Mouse (Mus musculus): ENCODE measurements at regions not wholly inside any gene's neighbourhood (a gene's known extent, or its start where the extent isn't known, plus 50 kb on each side); places are given as distances from the start of the nearest gene placed in this dataset.

DNA sequence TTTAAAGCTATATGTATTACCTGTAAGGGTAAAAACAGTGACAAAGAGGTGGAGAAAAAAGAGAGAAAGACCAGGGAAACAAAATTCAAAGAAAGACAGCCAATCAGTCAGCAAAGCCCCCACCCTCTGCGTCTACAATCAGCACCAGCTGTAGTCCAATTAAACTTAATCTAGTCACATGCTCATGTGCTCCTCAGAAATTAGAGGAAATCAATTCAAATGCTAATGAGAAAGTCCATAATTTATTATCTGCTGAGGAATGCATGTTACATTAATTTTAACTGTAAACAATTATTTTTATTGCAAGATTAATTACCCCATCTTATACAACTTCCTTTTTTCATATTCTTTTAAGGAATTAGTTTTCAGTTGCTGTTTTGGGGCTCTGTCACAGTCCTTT is 216.4 kb upstream of the Hnrnpa3 start:
- H3K9me3 ChIP-seq (ENCODE audit: control insufficient read depth, low read length): no peaks in the 10 kb centered on the region
- no peak overlapping the region for H3K9ac ChIP-seq (replicated peaks; ENCODE audit: low read depth, low read length)
- peaks cover 4% of the 10 kb centered on the region for H3K4me1 ChIP-seq (replicated peaks; ENCODE audit: control insufficient read depth, insufficient read depth, low read length)
- no peaks in the 10 kb centered on the region for H3K27me3 ChIP-seq (replicated peaks; ENCODE audit: control insufficient read depth, insufficient read depth, low read length)
- no peak overlapping the region for H3K4me2 ChIP-seq (ENCODE audit: low read length)
- no peaks in the 10 kb centered on the region for H3K36me3 ChIP-seq (ENCODE audit: control insufficient read depth, insufficient read depth)
- no peak overlapping the region for H3K27ac ChIP-seq (ENCODE audit: low read length)
- no peak overlapping the region for H3K4me3 ChIP-seq (replicated peaks; ENCODE audit: low read length)
- ATAC-seq: peak; percentile 86
- WGBS: 17% methylated on average over 1 of the region's 1 CpGs

GRCm38 (mm10) chr2:75445189-75445588 is 213.9 kb upstream of the Hnrnpa3 start:
- Histone ChIP-seq H3K4me1 (replicated peaks; ENCODE audit: control insufficient read depth, insufficient read depth, low read length) (peaks cover 4% of the 10 kb centered on the region), H3K27ac (ENCODE audit: low read length) (no peak overlapping the region), H3K4me3 (replicated peaks; ENCODE audit: low read length) (no peak overlapping the region), H3K9ac (replicated peaks; ENCODE audit: low read depth, low read length) (no peak overlapping the region), H3K36me3 (ENCODE audit: control insufficient read depth, insufficient read depth) (no peaks in the 10 kb centered on the region), H3K4me2 (ENCODE audit: low read length) (no peak overlapping the region), H3K27me3 (replicated peaks; ENCODE audit: control insufficient read depth, insufficient read depth, low read length) (no peaks in the 10 kb centered on the region), H3K9me3 (ENCODE audit: control insufficient read depth, low read length) (no peaks in the 10 kb centered on the region)
- ATAC-seq: no peak

DNA sequence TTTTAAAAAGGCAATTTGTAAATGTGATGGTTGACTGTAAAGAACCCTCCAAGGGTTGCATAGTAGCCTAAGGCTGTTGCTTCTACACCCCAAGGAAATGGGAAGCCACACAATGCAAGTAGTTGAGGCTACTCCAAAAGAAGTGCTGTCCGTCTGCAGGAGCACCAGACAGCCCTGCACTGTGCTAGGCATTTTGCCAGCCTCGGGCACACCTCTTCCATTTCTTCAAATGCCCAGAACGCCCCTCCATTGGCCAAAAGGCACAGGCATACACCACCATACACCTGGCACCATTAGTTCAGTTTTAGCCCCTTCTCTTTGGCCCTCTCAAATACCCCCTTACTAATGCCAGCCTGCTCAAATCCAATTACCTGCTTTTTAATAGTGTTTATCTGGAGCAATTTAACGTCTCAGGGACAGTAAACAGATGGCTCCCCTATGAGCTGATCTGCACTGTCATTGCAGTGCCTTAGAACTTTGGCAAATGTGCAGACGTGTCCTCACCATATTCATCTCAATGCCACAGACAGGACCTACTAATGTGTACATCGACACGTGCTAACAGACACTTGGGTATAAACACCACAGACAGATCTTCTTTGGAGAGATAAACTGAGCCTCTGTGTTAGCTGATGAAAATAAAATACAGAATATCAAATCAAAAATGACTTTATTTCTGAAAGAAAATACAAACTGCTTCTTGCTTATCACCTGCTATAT is 211.9 kb upstream of the Hnrnpa3 start:
- WGBS: 57% methylated on average over 7 of the region's 7 CpGs
- no peak overlapping the region for H3K4me3 ChIP-seq (replicated peaks; ENCODE audit: low read length)
- H3K27me3 ChIP-seq (replicated peaks; ENCODE audit: control insufficient read depth, insufficient read depth, low read length): no peaks in the 10 kb centered on the region
- H3K4me1 ChIP-seq (replicated peaks; ENCODE audit: control insufficient read depth, insufficient read depth, low read length): peaks cover 4% of the 10 kb centered on the region
- H3K9me3 ChIP-seq (ENCODE audit: control insufficient read depth, low read length): no peaks in the 10 kb centered on the region
- no peaks in the 10 kb centered on the region for H3K36me3 ChIP-seq (ENCODE audit: control insufficient read depth, insufficient read depth)
- no peak for ATAC-seq
- no peak overlapping the region for H3K4me2 ChIP-seq (ENCODE audit: low read length)
- H3K9ac ChIP-seq (replicated peaks; ENCODE audit: low read depth, low read length): no peak overlapping the region
- no peak overlapping the region for H3K27ac ChIP-seq (ENCODE audit: low read length)

GRCm38 (mm10) chr2:75448221-75448620 is 210.8 kb upstream of the Hnrnpa3 start:
- no peak overlapping the region for H3K4me3 ChIP-seq (replicated peaks; ENCODE audit: low read length)
- ATAC-seq: no peak
- no peak overlapping the region for H3K27ac ChIP-seq (ENCODE audit: low read length)
- no peak overlapping the region for H3K4me2 ChIP-seq (ENCODE audit: low read length)
- no peaks in the 10 kb centered on the region for H3K9me3 ChIP-seq (ENCODE audit: control insufficient read depth, low read length)
- H3K36me3 ChIP-seq (ENCODE audit: control insufficient read depth, insufficient read depth): no peaks in the 10 kb centered on the region
- H3K27me3 ChIP-seq (replicated peaks; ENCODE audit: control insufficient read depth, insufficient read depth, low read length): no peaks in the 10 kb centered on the region
- no peak overlapping the region for H3K9ac ChIP-seq (replicated peaks; ENCODE audit: low read depth, low read length)
- H3K4me1 ChIP-seq (replicated peaks; ENCODE audit: control insufficient read depth, insufficient read depth, low read length): 0 out of 2 replicates have a peak, but pooled peaks cover under 1% of the 10 kb centered on the region
- 76% methylated on average over 5 of the region's 5 CpGs for WGBS

- ATAC-seq: no peak
- no peaks in the 10 kb centered on the region for H3K9me3 ChIP-seq (ENCODE audit: control insufficient read depth, low read length)
- 63% methylated on average over 8 of the region's 8 CpGs for WGBS
Measured at GRCm38 (mm10) chr2:75451846-75452267, 207.2 kb upstream of the Hnrnpa3 start.

DNA sequence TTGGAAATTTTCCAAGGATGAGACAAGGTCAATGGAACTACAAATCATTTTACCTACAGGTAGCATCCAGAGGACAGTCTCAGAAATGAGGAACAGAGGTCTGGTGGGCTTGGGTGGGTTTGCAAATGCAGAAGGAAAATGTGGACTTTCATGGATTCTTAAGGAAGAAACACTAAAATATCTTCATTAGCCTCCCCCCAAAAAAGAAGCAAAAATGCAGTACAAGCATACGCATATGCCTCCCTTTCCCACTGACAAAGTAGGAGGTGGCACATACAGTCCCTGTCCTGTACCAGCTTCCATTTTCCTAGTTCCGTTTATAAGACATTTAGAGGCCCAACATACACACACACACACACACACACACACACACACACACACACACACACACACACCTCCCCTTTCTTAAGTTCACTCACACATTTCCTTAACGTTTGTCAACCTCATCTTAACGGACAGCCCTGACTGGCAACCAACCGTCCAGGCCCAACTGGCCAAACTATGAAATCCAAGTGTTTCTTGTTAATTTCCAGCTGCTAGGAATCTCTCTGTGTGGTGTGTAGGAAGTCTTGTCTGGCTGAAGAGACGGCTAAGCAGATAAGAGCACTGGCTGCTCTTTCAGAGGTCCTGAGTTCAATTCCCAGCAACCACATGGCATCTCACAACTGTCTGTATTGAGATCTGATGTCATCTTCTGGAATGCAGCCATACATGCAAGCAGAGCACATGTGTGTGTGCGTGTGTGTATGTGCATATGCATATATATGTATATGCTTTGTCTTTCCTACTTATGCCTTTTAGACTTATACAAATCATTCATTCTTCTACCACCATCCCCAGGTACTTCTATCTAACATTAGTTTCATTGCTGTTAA is 206.6 kb upstream of the Hnrnpa3 start:
- Histone ChIP-seq H3K4me2 (ENCODE audit: low read length) (no peak overlapping the region), H3K27ac (ENCODE audit: low read length) (no peak overlapping the region), H3K9ac (replicated peaks; ENCODE audit: low read depth, low read length) (no peak overlapping the region), H3K36me3 (ENCODE audit: control insufficient read depth, insufficient read depth) (no peaks in the 10 kb centered on the region), H3K9me3 (ENCODE audit: control insufficient read depth, low read length) (no peaks in the 10 kb centered on the region), H3K4me1 (replicated peaks; ENCODE audit: control insufficient read depth, insufficient read depth, low read length) (no peaks in the 10 kb centered on the region), H3K27me3 (replicated peaks; ENCODE audit: control insufficient read depth, insufficient read depth, low read length) (no peaks in the 10 kb centered on the region), H3K4me3 (replicated peaks; ENCODE audit: low read length) (no peak overlapping the region)
- 90% methylated on average over 7 of the region's 7 CpGs for WGBS
- ATAC-seq: no peak

More at GRCm38 (mm10) chr2:75451846-75452267, 207.2 kb upstream of the Hnrnpa3 start:
- H3K27me3 ChIP-seq (replicated peaks; ENCODE audit: control insufficient read depth, insufficient read depth, low read length): no peaks in the 10 kb centered on the region
- no peak overlapping the region for H3K27ac ChIP-seq (ENCODE audit: low read length)
- no peaks in the 10 kb centered on the region for H3K36me3 ChIP-seq (ENCODE audit: control insufficient read depth, insufficient read depth)
- H3K4me3 ChIP-seq (replicated peaks; ENCODE audit: low read length): no peak overlapping the region
- H3K4me2 ChIP-seq (ENCODE audit: low read length): no peak overlapping the region
- no peak overlapping the region for H3K9ac ChIP-seq (replicated peaks; ENCODE audit: low read depth, low read length)
- H3K4me1 ChIP-seq (replicated peaks; ENCODE audit: control insufficient read depth, insufficient read depth, low read length): no peaks in the 10 kb centered on the region

- Histone ChIP-seq H3K36me3 (ENCODE audit: control insufficient read depth, insufficient read depth) (no peaks in the 10 kb centered on the region), H3K4me3 (replicated peaks; ENCODE audit: low read length) (no peak overlapping the region), H3K4me2 (ENCODE audit: low read length) (no peak overlapping the region), H3K9ac (replicated peaks; ENCODE audit: low read depth, low read length) (no peak overlapping the region), H3K4me1 (replicated peaks; ENCODE audit: control insufficient read depth, insufficient read depth, low read length) (no peaks in the 10 kb centered on the region), H3K27me3 (replicated peaks; ENCODE audit: control insufficient read depth, insufficient read depth, low read length) (no peaks in the 10 kb centered on the region), H3K9me3 (ENCODE audit: control insufficient read depth, low read length) (no peaks in the 10 kb centered on the region), H3K27ac (ENCODE audit: low read length) (no peak overlapping the region)
- 96% methylated on average over 9 of the region's 9 CpGs for WGBS
- ATAC-seq: no peak
Measured at GRCm38 (mm10) chr2:75455481-75455880, 203.6 kb upstream of the Hnrnpa3 start.

DNA sequence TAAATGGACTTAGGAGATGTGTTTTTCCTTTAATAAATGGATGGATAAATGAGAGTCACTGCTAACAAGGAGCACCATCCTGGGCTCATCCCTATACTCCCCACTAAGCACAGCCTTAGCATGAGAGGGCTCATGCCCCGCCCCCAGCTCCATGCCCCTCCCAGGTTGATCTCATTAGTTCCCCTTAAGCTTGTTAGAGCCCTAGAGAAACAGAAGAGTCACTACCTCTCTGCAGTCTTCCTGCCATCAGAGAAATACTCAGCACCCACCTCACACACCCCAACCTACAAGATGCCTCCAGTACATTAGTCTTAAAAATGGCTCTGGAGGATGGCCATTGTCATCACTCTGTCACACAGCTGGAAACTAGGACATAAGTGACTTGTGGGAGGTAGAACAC is 202.8 kb upstream of the Hnrnpa3 start:
- H3K4me1 ChIP-seq (replicated peaks; ENCODE audit: control insufficient read depth, insufficient read depth, low read length): no peaks in the 10 kb centered on the region
- H3K4me2 ChIP-seq (ENCODE audit: low read length): no peak overlapping the region
- WGBS: 63% methylated on average over 1 of the region's 1 CpGs
- H3K9ac ChIP-seq (replicated peaks; ENCODE audit: low read depth, low read length): no peak overlapping the region
- no peaks in the 10 kb centered on the region for H3K9me3 ChIP-seq (ENCODE audit: control insufficient read depth, low read length)
- H3K36me3 ChIP-seq (ENCODE audit: control insufficient read depth, insufficient read depth): no peaks in the 10 kb centered on the region
- no peaks in the 10 kb centered on the region for H3K27me3 ChIP-seq (replicated peaks; ENCODE audit: control insufficient read depth, insufficient read depth, low read length)
- no peak for ATAC-seq
- no peak overlapping the region for H3K4me3 ChIP-seq (replicated peaks; ENCODE audit: low read length)
- no peak overlapping the region for H3K27ac ChIP-seq (ENCODE audit: low read length)

GRCm38 (mm10) chr2:75457423-75457822 is 201.6 kb upstream of the Hnrnpa3 start:
- Histone ChIP-seq H3K4me3 (replicated peaks; ENCODE audit: low read length) (no peak overlapping the region), H3K4me2 (ENCODE audit: low read length) (no peak overlapping the region), H3K9me3 (ENCODE audit: control insufficient read depth, low read length) (no peaks in the 10 kb centered on the region), H3K27ac (ENCODE audit: low read length) (no peak overlapping the region), H3K9ac (replicated peaks; ENCODE audit: low read depth, low read length) (no peak overlapping the region), H3K36me3 (ENCODE audit: control insufficient read depth, insufficient read depth) (no peaks in the 10 kb centered on the region), H3K4me1 (replicated peaks; ENCODE audit: control insufficient read depth, insufficient read depth, low read length) (no peaks in the 10 kb centered on the region), H3K27me3 (replicated peaks; ENCODE audit: control insufficient read depth, insufficient read depth, low read length) (no peaks in the 10 kb centered on the region)
- 93% methylated on average over 3 of the region's 3 CpGs for WGBS
- no peak for ATAC-seq
